Mouse (Mus musculus): ENCODE data around the gene Dock8. TPM values are rescaled to one million over a fixed set of nuclear protein-coding genes. Genes with fewer than 3 reads are reported as not detected.

The Dock8 gene
- total and polyA plus RNA-seq, 2 experiments: 8.9 to 9.7 TPM

DNA sequence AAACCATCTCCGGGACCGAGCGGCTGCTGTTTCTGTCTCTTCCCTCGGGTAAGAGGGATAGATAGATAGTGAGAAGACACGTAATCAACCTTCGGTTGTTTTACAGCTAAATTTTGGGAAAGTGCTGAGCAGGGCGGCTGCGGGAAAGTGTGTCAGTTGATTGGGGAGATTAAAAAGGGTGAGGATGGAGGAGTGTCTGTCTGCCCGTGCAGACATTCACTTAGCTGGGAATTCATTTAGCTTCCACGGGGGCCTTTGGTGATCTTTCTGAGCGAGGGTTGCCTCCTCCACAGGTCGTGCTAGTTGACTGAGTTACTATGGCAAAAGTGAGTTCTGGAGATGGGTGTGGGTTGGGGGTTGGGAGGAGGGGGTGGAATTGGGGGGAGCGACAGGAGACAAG is 238.8 kb downstream of the Dock8 start:
- TF ChIP-seq CTCF (IDR thresholded peaks at IDR 0.05; ENCODE audit: low read depth, low read length) (no peak), POLR2A (IDR thresholded peaks at IDR 0.05; ENCODE audit: extremely low read depth, insufficient read depth, low read length) (no peak)
- Histone ChIP-seq H3K4me3 (ENCODE audit: insufficient read depth, low read depth, low read length) (no peak overlapping the region), H3K79me2 (ENCODE audit: control insufficient read depth, insufficient read depth, low read length) (no peaks in the 10 kb centered on the region), H3K27me3 (ENCODE audit: control insufficient read depth, insufficient read depth, low read length) (peaks cover 5% of the 10 kb centered on the region; the same call in 1 of the 2 replicates), H3K9ac (ENCODE audit: low read depth, low read length) (no peak overlapping the region), H3K27ac (replicated peaks; ENCODE audit: insufficient read depth, low read depth, low read length) (no peak overlapping the region), H3K36me3 (ENCODE audit: control insufficient read depth, insufficient read depth, low read length) (no peaks in the 10 kb centered on the region), H3K4me1 (ENCODE audit: control insufficient read depth, insufficient read depth, low read length) (peaks cover 2% of the 10 kb centered on the region; the same call in 1 of the 2 replicates)
- 21% methylated on average over 13 of the region's 13 CpGs for WGBS
- no peak for DNase-seq (ENCODE audit: extremely low read depth, low read depth, low spot score)

DNA sequence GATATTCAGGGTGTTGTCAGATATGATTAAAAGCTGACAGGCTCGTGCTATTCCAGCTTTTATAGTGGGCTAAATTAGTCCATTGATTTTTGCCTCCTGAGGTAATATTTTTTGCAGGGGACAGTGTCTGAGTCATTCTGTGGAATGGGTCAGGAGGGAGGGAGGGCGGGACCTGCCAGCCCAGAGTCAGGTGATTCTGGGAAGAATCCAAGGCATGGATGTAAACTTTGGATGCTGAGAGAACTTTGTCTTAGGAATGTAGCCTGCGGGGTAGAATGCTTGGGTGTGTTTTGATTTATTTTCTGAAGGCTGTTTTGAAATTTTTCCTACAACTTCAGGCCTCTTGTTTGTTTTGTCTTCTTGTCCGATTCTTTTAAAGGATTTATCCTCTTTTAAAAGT is 244.2 kb downstream of the Dock8 start:
- Histone ChIP-seq H3K9ac (ENCODE audit: low read depth, low read length) (no peak overlapping the region), H3K36me3 (ENCODE audit: control insufficient read depth, insufficient read depth, low read length) (no peaks in the 10 kb centered on the region), H3K27me3 (ENCODE audit: control insufficient read depth, insufficient read depth, low read length) (no peaks in the 10 kb centered on the region), H3K4me1 (ENCODE audit: control insufficient read depth, insufficient read depth, low read length) (no peaks in the 10 kb centered on the region), H3K79me2 (ENCODE audit: control insufficient read depth, insufficient read depth, low read length) (no peaks in the 10 kb centered on the region), H3K4me3 (ENCODE audit: insufficient read depth, low read depth, low read length) (no peak overlapping the region), H3K27ac (replicated peaks; ENCODE audit: insufficient read depth, low read depth, low read length) (no peak overlapping the region)
- WGBS: 73% methylated on average over 4 of the region's 4 CpGs
- TF ChIP-seq POLR2A (IDR thresholded peaks at IDR 0.05; ENCODE audit: extremely low read depth, insufficient read depth, low read length) (no peak), CTCF (IDR thresholded peaks at IDR 0.05; ENCODE audit: low read depth, low read length) (no peak)
- no peak for DNase-seq (ENCODE audit: extremely low read depth, low read depth, low spot score)

DNA sequence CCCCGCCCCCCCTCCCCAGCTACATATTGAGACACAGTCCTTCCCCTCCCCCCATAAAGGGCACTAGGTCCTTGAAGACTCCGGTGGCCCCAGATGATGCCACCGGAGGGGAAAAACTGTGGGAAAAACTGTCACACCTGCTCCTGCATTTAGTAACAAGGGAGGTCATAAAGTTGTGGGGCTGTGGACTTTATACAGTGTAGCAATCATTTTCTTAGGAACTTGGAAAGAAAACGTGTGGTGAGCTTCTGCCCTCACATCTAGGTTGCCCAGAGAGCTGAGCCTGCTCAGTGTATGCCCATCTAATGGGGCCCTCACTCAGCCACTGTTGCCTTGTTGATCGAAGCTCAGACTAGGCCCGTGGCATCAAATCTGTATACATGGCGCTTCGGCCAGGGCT is 246.7 kb downstream of the Dock8 start:
- Histone ChIP-seq H3K79me2 (ENCODE audit: control insufficient read depth, insufficient read depth, low read length) (no peaks in the 10 kb centered on the region), H3K4me1 (ENCODE audit: control insufficient read depth, insufficient read depth, low read length) (no peaks in the 10 kb centered on the region), H3K36me3 (ENCODE audit: control insufficient read depth, insufficient read depth, low read length) (no peaks in the 10 kb centered on the region), H3K27ac (replicated peaks; ENCODE audit: insufficient read depth, low read depth, low read length) (no peak overlapping the region), H3K27me3 (ENCODE audit: control insufficient read depth, insufficient read depth, low read length) (no peaks in the 10 kb centered on the region), H3K9ac (ENCODE audit: low read depth, low read length) (no peak overlapping the region), H3K4me3 (ENCODE audit: insufficient read depth, low read depth, low read length) (no peak overlapping the region)
- 82% methylated on average over 8 of the region's 8 CpGs for WGBS
- DNase-seq (ENCODE audit: extremely low read depth, low read depth, low spot score): peak; percentile 30
- no peak for TF ChIP-seq POLR2A (IDR thresholded peaks at IDR 0.05; ENCODE audit: extremely low read depth, insufficient read depth, low read length)
- TF ChIP-seq CTCF (IDR thresholded peaks at IDR 0.05; ENCODE audit: low read depth, low read length): no peak

DNA sequence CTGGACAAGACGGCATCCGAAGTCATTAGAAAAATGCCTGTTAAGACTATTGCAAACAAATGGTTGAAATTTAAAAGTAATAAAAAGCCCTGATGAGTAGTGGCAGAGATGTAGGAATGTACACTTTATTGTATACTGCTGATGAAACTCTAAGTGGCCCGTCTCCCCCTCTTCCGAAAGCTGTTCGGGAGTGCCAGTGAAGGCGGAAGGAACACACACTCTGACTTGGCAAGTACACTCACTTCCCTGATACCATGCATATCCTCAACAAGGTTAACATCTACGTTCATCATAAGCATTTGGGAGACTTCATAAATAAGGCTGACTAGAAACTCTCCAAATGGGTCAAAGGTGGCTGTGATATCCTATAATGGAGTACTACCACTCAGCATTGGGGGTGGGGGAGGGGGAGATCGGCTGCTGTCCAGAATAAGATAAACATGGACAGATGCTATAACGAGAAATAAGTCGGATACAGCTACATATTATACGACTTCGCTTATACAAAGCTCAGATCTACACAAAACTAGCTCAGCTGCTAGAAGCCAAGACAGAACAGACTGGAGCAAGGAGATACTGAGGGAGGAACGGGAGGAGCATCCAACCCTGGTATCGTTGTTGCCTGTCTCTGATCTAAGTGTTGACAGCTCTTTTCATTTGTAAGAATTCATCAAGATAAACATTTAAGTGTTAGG is 248.7 kb downstream of the Dock8 start:
- Histone ChIP-seq H3K27me3 (ENCODE audit: control insufficient read depth, insufficient read depth, low read length) (no peaks in the 10 kb centered on the region), H3K79me2 (ENCODE audit: control insufficient read depth, insufficient read depth, low read length) (no peaks in the 10 kb centered on the region), H3K4me1 (ENCODE audit: control insufficient read depth, insufficient read depth, low read length) (no peaks in the 10 kb centered on the region), H3K27ac (replicated peaks; ENCODE audit: insufficient read depth, low read depth, low read length) (no peak overlapping the region), H3K4me3 (ENCODE audit: insufficient read depth, low read depth, low read length) (no peak overlapping the region), H3K9ac (ENCODE audit: low read depth, low read length) (no peak overlapping the region), H3K36me3 (ENCODE audit: control insufficient read depth, insufficient read depth, low read length) (no peaks in the 10 kb centered on the region)
- TF ChIP-seq CTCF (IDR thresholded peaks at IDR 0.05; ENCODE audit: low read depth, low read length) (no peak), POLR2A (IDR thresholded peaks at IDR 0.05; ENCODE audit: extremely low read depth, insufficient read depth, low read length) (no peak)
- no peak for DNase-seq (ENCODE audit: extremely low read depth, low read depth, low spot score)
- WGBS: 80% methylated on average over 14 of the region's 14 CpGs

DNA sequence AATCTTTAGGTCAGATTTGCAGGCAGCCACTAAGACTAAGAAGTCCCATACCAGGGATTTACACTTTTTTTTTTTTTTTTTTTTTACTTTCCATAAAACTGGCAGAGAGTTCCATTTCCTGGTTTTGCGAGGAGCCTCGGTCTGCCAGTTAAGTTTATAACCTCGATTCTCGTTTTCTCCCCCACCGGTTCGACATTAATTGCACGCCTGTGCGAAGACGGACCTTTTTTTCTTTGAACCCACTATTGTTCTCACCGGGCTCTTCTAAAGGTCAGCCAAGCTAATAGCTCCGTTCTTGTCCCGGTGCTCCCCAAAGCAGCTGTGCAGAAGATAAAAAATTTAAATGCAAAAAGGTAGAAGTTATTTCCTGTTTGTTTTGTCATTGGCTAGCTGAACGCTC is 249.9 kb downstream of the Dock8 start:
- H3K27ac ChIP-seq (replicated peaks; ENCODE audit: insufficient read depth, low read depth, low read length): no peak overlapping the region
- H3K4me1 ChIP-seq (ENCODE audit: control insufficient read depth, insufficient read depth, low read length): no peaks in the 10 kb centered on the region
- H3K9ac ChIP-seq (ENCODE audit: low read depth, low read length): no peak overlapping the region
- no peaks in the 10 kb centered on the region for H3K36me3 ChIP-seq (ENCODE audit: control insufficient read depth, insufficient read depth, low read length)
- no peaks in the 10 kb centered on the region for H3K79me2 ChIP-seq (ENCODE audit: control insufficient read depth, insufficient read depth, low read length)
- TF ChIP-seq CTCF (IDR thresholded peaks at IDR 0.05; ENCODE audit: low read depth, low read length): no peak
- TF ChIP-seq POLR2A (IDR thresholded peaks at IDR 0.05; ENCODE audit: extremely low read depth, insufficient read depth, low read length): no peak
- H3K27me3 ChIP-seq (ENCODE audit: control insufficient read depth, insufficient read depth, low read length): no peaks in the 10 kb centered on the region
- no peak for DNase-seq (ENCODE audit: extremely low read depth, low read depth, low spot score)
- WGBS: 83% methylated on average over 13 of the region's 13 CpGs
- no peak overlapping the region for H3K4me3 ChIP-seq (ENCODE audit: insufficient read depth, low read depth, low read length)

DNA sequence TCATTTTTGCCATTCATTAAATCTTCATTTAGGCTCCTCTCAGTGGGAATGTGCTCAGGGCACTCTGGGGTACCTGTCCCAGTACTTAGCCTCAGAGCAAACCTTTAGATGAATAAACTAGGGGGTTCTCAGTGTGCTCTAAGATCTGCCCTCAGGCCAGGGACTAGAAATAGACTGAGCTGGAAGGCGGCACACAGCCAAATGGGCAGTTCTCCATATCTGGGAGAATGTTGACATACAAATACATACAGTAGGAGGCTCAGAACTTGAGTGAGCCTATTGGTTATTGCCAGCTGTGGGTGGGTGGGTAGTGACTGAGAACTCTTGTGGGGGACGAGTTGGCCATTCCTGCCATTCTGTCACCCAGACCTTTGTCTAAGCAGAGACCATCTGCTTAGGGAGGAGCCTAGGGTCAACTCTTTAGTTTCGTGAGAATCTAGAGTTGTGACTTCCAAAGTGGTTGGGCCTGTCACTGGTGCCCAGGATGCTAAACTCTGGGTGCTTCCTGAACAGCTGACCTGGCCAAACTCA is 252.3 kb downstream of the Dock8 start:
- Histone ChIP-seq H3K79me2 (ENCODE audit: control insufficient read depth, insufficient read depth, low read length) (no peaks in the 10 kb centered on the region), H3K9ac (ENCODE audit: low read depth, low read length) (no peak overlapping the region), H3K36me3 (ENCODE audit: control insufficient read depth, insufficient read depth, low read length) (no peaks in the 10 kb centered on the region), H3K27ac (replicated peaks; ENCODE audit: insufficient read depth, low read depth, low read length) (no peak overlapping the region), H3K27me3 (ENCODE audit: control insufficient read depth, insufficient read depth, low read length) (no peaks in the 10 kb centered on the region), H3K4me1 (ENCODE audit: control insufficient read depth, insufficient read depth, low read length) (no peaks in the 10 kb centered on the region), H3K4me3 (ENCODE audit: insufficient read depth, low read depth, low read length) (no peak overlapping the region)
- DNase-seq (ENCODE audit: extremely low read depth, low read depth, low spot score): no peak
- WGBS: 70% methylated on average over 3 of the region's 3 CpGs
- TF ChIP-seq CTCF (IDR thresholded peaks at IDR 0.05; ENCODE audit: low read depth, low read length) (no peak), POLR2A (IDR thresholded peaks at IDR 0.05; ENCODE audit: extremely low read depth, insufficient read depth, low read length) (no peak)

Other genes with a start within 250 kb of the Dock8 start
- gene Pgm5, start 137.7 kb upstream of the Dock8 start, total RNA-seq (2014; rRNA removed): 1.1 and 1.7 TPM in 2 replicates
- gene Pgm5, start 137.7 kb upstream of the Dock8 start, polyA plus RNA-seq (2012; rRNA removed): 0.46 and 0.66 TPM in 2 replicates
- gene Gm10053, start 123.8 kb upstream of the Dock8 start, total RNA-seq (2014; rRNA removed): 86.5 and 94.5 TPM in 2 replicates
- 21.8 and 22.9 TPM in 2 replicates for gene Gm10053, start 123.8 kb upstream of the Dock8 start, polyA plus RNA-seq (2012; rRNA removed)
- gene Foxd4, start 98.3 kb upstream of the Dock8 start, total RNA-seq (2014; rRNA removed): not detected in 2 replicates
- gene Foxd4, start 98.3 kb upstream of the Dock8 start, polyA plus RNA-seq (2012; rRNA removed): not detected in 2 replicates
- 8.5 and 9.7 TPM in 2 replicates for gene Cbwd1, start 37.9 kb upstream of the Dock8 start, total RNA-seq (2014; rRNA removed)
- 0.82 and 1.1 TPM in 2 replicates for gene Cbwd1, start 37.9 kb upstream of the Dock8 start, polyA plus RNA-seq (2012; rRNA removed)
- 33.6 and 37.7 TPM in 2 replicates for gene Kank1, start 237.4 kb downstream of the Dock8 start, total RNA-seq (2014; rRNA removed)
- gene Kank1, start 237.4 kb downstream of the Dock8 start, polyA plus RNA-seq (2012; rRNA removed): 31.7 and 32.5 TPM in 2 replicates

Measured in liver, adult 2 months (tissue).